ENCODE assay signal across 8 mouse cellular contexts in genomic region chr13:72623926-72624846, GRCm38 (mm10). TPM values are rescaled to one million over a fixed set of nuclear protein-coding genes. Genes with fewer than 3 reads are reported as not detected.
A peak's percentile ranks its signal among the peaks of the same experiment; 100 is the strongest.
DNase-seq lines count a peak whose midpoint lies in the region; ATAC-seq and TF ChIP-seq lines count a peak whose summit lies in the region.

No protein-coding gene starts in this region.

- peak overlapping the region; percentile 32 for H3K9ac ChIP-seq in heart, embryonic 15.5 days
- H3K9ac ChIP-seq in midbrain, embryonic 14.5 days (replicated peaks; ENCODE audit: low read length), result peak overlapping the region; percentile 59

- no peak overlapping the region for H3K27ac ChIP-seq in spleen, adult 2 months (ENCODE audit: insufficient read depth, low read length)
- no peak overlapping the region for H3K27ac ChIP-seq in heart, embryonic 15.5 days
- no peak overlapping the region for H3K27ac ChIP-seq in limb, embryonic 10.5 days
- peak overlapping the region; percentile 73 for H3K27ac ChIP-seq in midbrain, embryonic 14.5 days (replicated peaks; ENCODE audit: low read depth, low read length)

- no peaks in the 10 kb centered on the region for H3K9me3 ChIP-seq in heart, embryonic 15.5 days (replicated peaks)
- no peaks in the 10 kb centered on the region for H3K9me3 ChIP-seq in limb, embryonic 10.5 days (replicated peaks)
- no peaks in the 10 kb centered on the region for H3K9me3 ChIP-seq in midbrain, embryonic 14.5 days (ENCODE audit: control insufficient read depth, low read length)

- peak overlapping the region; percentile 8; the same call in 1 of the 2 replicates for H3K4me3 ChIP-seq in spleen, adult 2 months (ENCODE audit: extremely low read depth, insufficient read depth, insufficient read length)
- H3K4me3 ChIP-seq in heart, embryonic 15.5 days, result peak overlapping the region; percentile 46
- H3K4me3 ChIP-seq in limb, embryonic 10.5 days, result peak overlapping the region; percentile 40
- peak overlapping the region; percentile 75 for H3K4me3 ChIP-seq in midbrain, embryonic 14.5 days (replicated peaks; ENCODE audit: low read depth, low read length)

- no peaks in the 10 kb centered on the region for H3K36me3 ChIP-seq in spleen, adult 2 months (ENCODE audit: control insufficient read depth, insufficient read depth, low read length)
- no peaks in the 10 kb centered on the region for H3K36me3 ChIP-seq in heart, embryonic 15.5 days
- no peaks in the 10 kb centered on the region for H3K36me3 ChIP-seq in limb, embryonic 10.5 days
- H3K36me3 ChIP-seq in midbrain, embryonic 14.5 days (ENCODE audit: control insufficient read depth, insufficient read depth, low read length), result no peaks in the 10 kb centered on the region

- H3K4me2 ChIP-seq in heart, embryonic 15.5 days, result peak overlapping the region; percentile 74
- H3K4me2 ChIP-seq in midbrain, embryonic 14.5 days (ENCODE audit: low read length), result peak overlapping the region; percentile 79

- TF ChIP-seq CTCF in spleen, adult 2 months (IDR thresholded peaks at IDR 0.05; ENCODE audit: extremely low read depth, insufficient read depth, insufficient read length, insufficient replicate concordance), result no peak

- 3% methylated on average over 46 of the region's 46 CpGs for WGBS in spleen, adult 2 months
- 2% methylated on average over 46 of the region's 46 CpGs for WGBS in heart, embryonic 15.5 days
- under 1% methylated on average over 46 of the region's 46 CpGs for WGBS in limb, embryonic 10.5 days
- under 1% methylated on average over 46 of the region's 46 CpGs for WGBS in midbrain, embryonic 14.5 days

- H3K4me1 ChIP-seq in spleen, adult 2 months (ENCODE audit: control insufficient read depth, insufficient read depth, insufficient read length), result no peaks in the 10 kb centered on the region; the same call in 1 of the 2 replicates
- peaks cover 32% of the 10 kb centered on the region for H3K4me1 ChIP-seq in heart, embryonic 15.5 days (replicated peaks)
- peaks cover 32% of the 10 kb centered on the region for H3K4me1 ChIP-seq in limb, embryonic 10.5 days
- H3K4me1 ChIP-seq in midbrain, embryonic 14.5 days (ENCODE audit: control insufficient read depth, insufficient read depth, low read length), result 0 out of 2 replicates have a peak, but pooled peaks cover 9% of the 10 kb centered on the region

- no peak for DNase-seq in spleen, adult 2 months (ENCODE audit: low read depth in 1 of 2, low spot score in 2 of 2)
- no peak for DNase-seq in spleen, postnatal 14 days (ENCODE audit: low spot score in 2 of 2)
- DNase-seq in limb, embryonic 10.5 days (ENCODE audit: low spot score), result peak; percentile 75
- peak; percentile 81 for DNase-seq in midbrain, embryonic 14.5 days
- no peak for DNase-seq in left cerebral cortex, postnatal 14 days (ENCODE audit: low spot score in 2 of 2)
- no peak for DNase-seq in spleen, postnatal 10 days (ENCODE audit: low spot score in 2 of 2)

- TF ChIP-seq POLR2A in spleen, adult 2 months (IDR thresholded peaks at IDR 0.05; ENCODE audit: low read depth, low read length), result no peak

- intact Hi-C loops in left cerebral cortex, postnatal 14 days (cut with DNase I), result loop anchor here (10.0 kb wide), 1 partner anchor 1519 kb away; no protein-coding TSS in a partner anchor

- ATAC-seq in heart, embryonic 15.5 days (replicated peaks; ENCODE audit: insufficient number of reproducible peaks, insufficient read depth, low FRiP score, low read depth), result no peak
- ATAC-seq in midbrain, embryonic 14.5 days (ENCODE audit: low FRiP score, low TSS enrichment), result no peak
- ATAC-seq in megakaryocyte-erythroid progenitor cell, adult 5-6 weeks (replicated peaks; ENCODE audit: low FRiP score, low TSS enrichment, poor library complexity, severe bottlenecking), result no peak

- peaks cover 14% of the 10 kb centered on the region for H3K27me3 ChIP-seq in spleen, adult 2 months (ENCODE audit: control insufficient read depth, insufficient read depth, low read length)
- peaks cover 86% of the 10 kb centered on the region for H3K27me3 ChIP-seq in heart, embryonic 15.5 days
- peaks cover 96% of the 10 kb centered on the region for H3K27me3 ChIP-seq in limb, embryonic 10.5 days (ENCODE audit: low read depth, poor library complexity, severe bottlenecking)
- H3K27me3 ChIP-seq in midbrain, embryonic 14.5 days (ENCODE audit: control insufficient read depth, insufficient read depth, low read length), result peaks cover 26% of the 10 kb centered on the region

RNA-seq across cellular contexts. Expression of gene Irx2, which starts 4.4 kb away (rescaled TPM):
- polyA plus RNA-seq in spleen, adult 2 months (2012; rRNA removed), result not detected in 2 replicates
- polyA plus RNA-seq in heart, embryonic 15.5 days (2015; fragmentation: Nextera tagmentation; extraction: Ambion mirVana), result 8.9 and 11.6 TPM in 2 replicates
- 1.5 and 2.2 TPM in 2 replicates for polyA plus RNA-seq in limb, embryonic 10.5 days (2016; fragmentation: Nextera tagmentation; extraction: Ambion mirVana)
- 57.1 and 64.8 TPM in 2 replicates for polyA plus RNA-seq in midbrain, embryonic 14.5 days (2014; fragmentation: Nextera tagmentation; extraction: Ambion mirVana)
- under 1 TPM; 0.25 to 0.42 TPM for total RNA-seq in left cerebral cortex, postnatal 14 days (2021)
- total RNA-seq in megakaryocyte-erythroid progenitor cell, adult 5-6 weeks (2014; fragmentation: Nextera tagmentation), result not detected in 2 replicates
- total RNA-seq in megakaryocyte-erythroid progenitor cell, adult 5-6 weeks (2017), result not detected in 2 replicates

Comparison
In these comparisons a context has a peak if more than half of its experiments do, and no peak if none do; other contexts are left out.
1. DNase-seq: peak in limb, embryonic 10.5 days (single experiment) and midbrain, embryonic 14.5 days (single experiment); none in spleen, adult 2 months (0 of 2), spleen, postnatal 14 days (0 of 2), left cerebral cortex, postnatal 14 days (0 of 2) and spleen, postnatal 10 days (0 of 2).
2. H3K4me3 ChIP-seq: peak in every context shown above with its lines; median percentile 75 in midbrain, embryonic 14.5 days; 46 in heart, embryonic 15.5 days; 40 in limb, embryonic 10.5 days; 8 in spleen, adult 2 months.